Mouse (Mus musculus) embryonic fibroblast, embryonic 13.5 days (primary cell): ENCODE measurements around the gene Homer3.

Source experiments
- CTCF ChIP-seq: IDR thresholded peaks from 2 replicates; pipeline ENCODE4 v1.5.1; 2011; ENCODE audit warnings: mild to moderate bottlenecking, control low read depth, low read length, moderate library complexity, borderline replicate concordance; ENCODE audit not compliant: insufficient read depth
- POLR2A ChIP-seq: IDR thresholded peaks from 2 replicates; pipeline ENCODE4 v1.6.1; 2011; ENCODE audit warnings: low read depth, mild to moderate bottlenecking, control low read depth, low read length, moderate library complexity

DNA sequence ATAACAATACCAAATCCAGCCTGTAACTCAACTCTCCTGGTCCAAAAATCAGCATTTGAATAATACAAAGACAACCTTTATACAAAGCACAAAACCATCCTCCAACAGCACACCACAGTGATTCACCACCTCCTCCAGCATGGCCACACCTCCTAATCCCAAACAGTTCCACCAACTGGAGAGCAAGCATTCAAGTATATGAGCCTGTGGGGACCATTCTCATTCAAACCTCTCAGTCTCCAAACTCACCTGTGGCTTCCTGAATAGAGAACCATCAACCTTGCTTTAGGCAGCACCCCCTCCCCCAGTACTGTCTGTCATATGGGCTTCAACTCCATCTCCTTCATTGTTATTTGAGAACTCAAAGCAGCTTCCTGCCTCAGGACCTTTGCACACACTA, 8.3 kb upstream of the Homer3 start:
- no peak for TF ChIP-seq CTCF
- TF ChIP-seq POLR2A = no peak
